In genomic region chr4:45508469-45508868, GRCm38 (mm10) we compare ENCODE assay signal across 10 mouse cellular contexts. TPM values are rescaled to one million over a fixed set of nuclear protein-coding genes. Genes with fewer than 3 reads are reported as not detected.
DNase-seq lines count a peak whose midpoint lies in the region; ATAC-seq and TF ChIP-seq lines count a peak whose summit lies in the region.
"Had no signal": no experiment of that assay in that cellular context is flagged by ENCODE, and none has a peak within 500 bp of the region (broad histone marks: within the 10 kb centered on the region; RNA-seq: fewer than 3 reads in every experiment).

No protein-coding gene starts in this region.

- H3K4me2 ChIP-seq in hindbrain, embryonic 15.5 days = no peak overlapping the region
- no peak overlapping the region for H3K4me2 ChIP-seq in stomach, embryonic 16.5 days (ENCODE audit: low read depth, low read length)
- H3K4me2 ChIP-seq: lung, embryonic 15.5 days had no signal

- H3K9ac ChIP-seq in heart, adult 2 months (ENCODE audit: low read depth, low read length) = no peak overlapping the region
- no peak overlapping the region for H3K9ac ChIP-seq in hindbrain, embryonic 15.5 days
- H3K9ac ChIP-seq in stomach, embryonic 16.5 days (ENCODE audit: low read length) = no peak overlapping the region
- H3K9ac ChIP-seq: lung, embryonic 15.5 days had no signal

- no peaks in the 10 kb centered on the region for H3K9me3 ChIP-seq in hindbrain, embryonic 15.5 days
- no peaks in the 10 kb centered on the region for H3K9me3 ChIP-seq in stomach, embryonic 16.5 days (replicated peaks; ENCODE audit: control insufficient read depth, low read length)
- H3K9me3 ChIP-seq: lung, embryonic 15.5 days had no signal

- ATAC-seq in hindbrain, embryonic 15.5 days (ENCODE audit: low FRiP score, low read depth) = 0 out of 2 replicates have a peak, but pooled peaks have one; percentile 10
- ATAC-seq in stomach, embryonic 16.5 days (ENCODE audit: insufficient read depth, low FRiP score) = no peak
- no peak for ATAC-seq in cerebellum, adult (ENCODE audit: insufficient number of reproducible peaks, low FRiP score, low TSS enrichment)

- H3K27ac ChIP-seq in heart, adult 2 months = peak overlapping the region; percentile 52
- peak overlapping the region; percentile 19 for H3K27ac ChIP-seq in hindbrain, embryonic 15.5 days (replicated peaks)
- peak overlapping the region; percentile 5; the same call in 1 of the 2 replicates for H3K27ac ChIP-seq in stomach, embryonic 16.5 days (ENCODE audit: low read length)

- H3K36me3 ChIP-seq in heart, adult 2 months (ENCODE audit: control insufficient read depth, insufficient read depth, low read length) = no peaks in the 10 kb centered on the region
- no peaks in the 10 kb centered on the region for H3K36me3 ChIP-seq in hindbrain, embryonic 15.5 days
- H3K36me3 ChIP-seq in stomach, embryonic 16.5 days (ENCODE audit: control insufficient read depth, insufficient read depth, low read length) = no peaks in the 10 kb centered on the region
- H3K36me3 ChIP-seq: lung, embryonic 15.5 days had no signal

- no peak for TF ChIP-seq CTCF in heart, adult 2 months (IDR thresholded peaks at IDR 0.05)

- H3K27me3 ChIP-seq in heart, adult 2 months (ENCODE audit: control insufficient read depth, insufficient read depth, low read length) = no peaks in the 10 kb centered on the region
- no peaks in the 10 kb centered on the region for H3K27me3 ChIP-seq in hindbrain, embryonic 15.5 days
- H3K27me3 ChIP-seq in stomach, embryonic 16.5 days (ENCODE audit: control insufficient read depth, insufficient read depth, low read length) = no peaks in the 10 kb centered on the region
- H3K27me3 ChIP-seq: lung, embryonic 15.5 days had no signal

- no peak for DNase-seq in heart, adult 2 months
- no peak for DNase-seq in heart, postnatal 25 days (ENCODE audit: low spot score)
- DNase-seq in right cerebral cortex, adult 18-20 months = peak; percentile 48
- DNase-seq in right cerebral cortex, postnatal 4 days = no peak
- DNase-seq in left cerebral cortex, postnatal 36 days (ENCODE audit: low spot score in 2 of 2) = no peak
- DNase-seq: cerebellum, postnatal 10 days had no signal

- TF ChIP-seq EP300 in heart, adult 2 months (IDR thresholded peaks at IDR 0.05; ENCODE audit: insufficient read depth, low read depth, low read length) = no peak

- no peak for TF ChIP-seq POLR2A in heart, adult 2 months (IDR thresholded peaks at IDR 0.05; ENCODE audit: insufficient read depth, low read depth, low read length)

- intact Hi-C loops in heart, adult 2 months (cut with DNase I) = loop anchor here (2.0 kb wide), 1 partner anchor 20 kb away; no protein-coding TSS in a partner anchor
- intact Hi-C loops in heart, postnatal 25 days (cut with DNase I) = loop anchor here (2.0 kb wide), 1 partner anchor 16 kb away; no protein-coding TSS in a partner anchor
- intact Hi-C loops in left cerebral cortex, postnatal 36 days (cut with DNase I) = loop anchor here (5.0 kb wide), 1 partner anchor 36 kb away; no protein-coding TSS in a partner anchor

- 39% methylated on average over 6 of the region's 6 CpGs for WGBS in heart, adult 2 months
- WGBS in hindbrain, embryonic 15.5 days = 31% methylated on average over 6 of the region's 6 CpGs
- 50% methylated on average over 6 of the region's 6 CpGs for WGBS in stomach, embryonic 16.5 days

- no peaks in the 10 kb centered on the region for H3K79me2 ChIP-seq in heart, adult 2 months (replicated peaks; ENCODE audit: control insufficient read depth, insufficient read depth, low read length)

- no peak overlapping the region for H3K4me3 ChIP-seq in heart, adult 2 months
- no peak overlapping the region for H3K4me3 ChIP-seq in hindbrain, embryonic 15.5 days
- no peak overlapping the region for H3K4me3 ChIP-seq in stomach, embryonic 16.5 days (replicated peaks; ENCODE audit: low read length)
- H3K4me3 ChIP-seq: lung, embryonic 15.5 days had no signal

- peaks cover 32% of the 10 kb centered on the region for H3K4me1 ChIP-seq in heart, adult 2 months (ENCODE audit: control insufficient read depth, insufficient read depth, low read length)
- peaks cover 44% of the 10 kb centered on the region for H3K4me1 ChIP-seq in hindbrain, embryonic 15.5 days (replicated peaks)
- H3K4me1 ChIP-seq in stomach, embryonic 16.5 days (ENCODE audit: control insufficient read depth, insufficient read depth, low read length) = peaks cover 51% of the 10 kb centered on the region

RNA-seq across cellular contexts. Expression of gene Shb, which starts 23.8 kb away (rescaled TPM):
- total RNA-seq in heart, adult 2 months (2021) = 10 to 100 TPM; 27.2 to 43.0 TPM
- polyA plus RNA-seq in heart, adult 2 months (2012; rRNA removed) = 19.2 and 19.4 TPM in 2 replicates
- 10 to 100 TPM; 34.9 to 37.7 TPM for total RNA-seq in heart, postnatal 25 days (2021)
- polyA plus RNA-seq in hindbrain, embryonic 15.5 days (2015; fragmentation: Nextera tagmentation; extraction: Ambion mirVana) = 5.4 and 7.2 TPM in 2 replicates
- 2.1 and 2.7 TPM in 2 replicates for polyA plus RNA-seq in stomach, embryonic 16.5 days (2015; fragmentation: Nextera tagmentation; extraction: Ambion mirVana)
- total RNA-seq in left cerebral cortex, postnatal 36 days (2021) = 10 to 100 TPM; 11.5 to 14.5 TPM
